Mouse (Mus musculus) midbrain, postnatal 0 days (tissue): ENCODE data around the gene Ankrd23. TPM values are rescaled to one million over a fixed set of nuclear protein-coding genes. Genes with fewer than 3 reads are reported as not detected.
A peak's percentile ranks its signal among the peaks of the same experiment; 100 is the strongest.

Source experiments
- ATAC-seq: fragments of 200-750 bp; cut with Nextera tagmentation; 2 replicates; pipeline ENCODE4 v1.8.0; 2017; ENCODE audit warnings: moderate number of reproducible peaks, mild to moderate bottlenecking, moderate TSS enrichment, moderate library complexity; ENCODE audit not compliant: low FRiP score
- DNase-seq: peaks from one replicate; pipeline ENCODE4 v3.0.0-alpha.2; 2015; ENCODE audit warnings: low spot score
- H3K27ac ChIP-seq: fragments of 300-500 bp; sonication (generic); 2 replicates; pipeline ENCODE4 v1.5.1; 2014; ENCODE audit warnings: low read depth, mild to moderate bottlenecking, low read length, mixed read lengths
- H3K27me3 ChIP-seq: fragments of 300-500 bp; sonication (generic); 2 replicates; pipeline ENCODE4 v1.6.1; 2014; ENCODE audit warnings: low read length, control low read depth, mixed read lengths; ENCODE audit not compliant: insufficient read depth
- H3K36me3 ChIP-seq: fragments of 300-500 bp; sonication (generic); 2 replicates; pipeline ENCODE4 v1.6.1; 2014; ENCODE audit warnings: low read length, control low read depth, mixed read lengths; ENCODE audit not compliant: insufficient read depth
- H3K4me1 ChIP-seq: fragments of 300-500 bp; sonication (generic); 2 replicates; pipeline ENCODE4 v1.6.1; 2014; ENCODE audit warnings: mild to moderate bottlenecking, control low read depth, antibody characterized with exemption, low read length, mixed read lengths; ENCODE audit not compliant: insufficient read depth
- H3K4me2 ChIP-seq: fragments of 300-500 bp; sonication (generic); 2 replicates; pipeline ENCODE4 v1.6.1; 2014; ENCODE audit warnings: low read depth, mild to moderate bottlenecking, low read length, mixed read lengths; ENCODE audit not compliant: poor library complexity, severe bottlenecking
- H3K4me3 ChIP-seq: fragments of 300-500 bp; sonication (generic); 2 replicates; pipeline ENCODE4 v1.5.1; 2014; ENCODE audit warnings: low read depth, mild to moderate bottlenecking, low read length, moderate library complexity
- H3K9ac ChIP-seq: fragments of 300-500 bp; sonication (generic); replicated peaks from 2 replicates; pipeline ENCODE4 v1.6.1; 2014; ENCODE audit warnings: mild to moderate bottlenecking, low read length, moderate library complexity, mixed read lengths; ENCODE audit not compliant: poor library complexity, severe bottlenecking
- H3K9me3 ChIP-seq: fragments of 300-500 bp; sonication (generic); 2 replicates; pipeline ENCODE4 v1.6.1; 2016; ENCODE audit warnings: low read length, control low read depth
- CTCF ChIP-seq: IDR thresholded peaks from 2 replicates; pipeline ENCODE4 v1.5.1; 2016; ENCODE audit warnings: antibody characterized with exemption, mild to moderate bottlenecking
- WGBS: fragments of 180-500 bp; shearing (Covaris S2); extraction: QIAGEN DNeasy Blood & Tissue Kit; methylation state at CpG from one replicate; pipeline ENCODE4 v1.1.7; 2014; 5-methylcytosine and 5-hydroxymethylcytosine counted together
- polyA plus RNA-seq: library from polyadenylated mRNA; unstranded; fragments of >200 nt; fragmentation: Nextera tagmentation; extraction: Ambion mirVana; gene quantifications from 2 replicates; pipeline ENCODE4 v1.2.1, GENCODE M21; 2015
- total RNA-seq: library from RNA; depleted of rRNA; stranded (reverse); fragments of >200 nt; gene quantifications from 2 replicates; pipeline ENCODE4 v1.2.3, GENCODE M21; 2014

Ankrd23 gene
- total and polyA plus RNA-seq, 2 experiments from 2014 or later: 11.6 to 14.8 TPM

DNA sequence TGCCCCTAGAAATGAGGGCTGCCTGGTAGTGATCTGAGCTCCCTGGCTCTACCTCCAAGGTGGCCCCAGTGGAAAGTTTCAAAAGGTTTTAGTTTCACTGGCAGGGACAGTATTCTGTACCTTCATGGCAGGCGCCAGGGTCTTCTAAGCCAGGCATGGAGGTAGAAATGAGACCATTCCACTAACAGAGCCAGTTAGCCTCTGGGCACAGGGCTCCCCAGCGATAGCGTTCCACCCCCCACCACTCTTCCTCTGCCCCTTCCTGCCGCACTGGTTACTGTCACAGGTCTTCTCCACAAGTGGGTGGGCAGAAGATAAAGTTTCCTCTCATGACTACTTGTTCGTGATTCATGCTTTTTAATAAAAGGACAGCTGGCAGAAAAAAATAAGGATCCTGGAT, 23.2 kb upstream of the Ankrd23 start:
- H3K4me1 ChIP-seq: peaks cover 16% of the 10 kb centered on the region; the same call in 1 of the 2 replicates
- no peak for TF ChIP-seq CTCF
- no peak overlapping the region for H3K9ac ChIP-seq
- H3K4me2 ChIP-seq: no peak overlapping the region
- H3K4me3 ChIP-seq: no peak overlapping the region
- ATAC-seq (no peak), DNase-seq (no peak)
- 76% methylated on average over 5 of the region's 5 CpGs for WGBS
- H3K27me3 ChIP-seq: no peaks in the 10 kb centered on the region
- H3K36me3 ChIP-seq: peaks cover 5% of the 10 kb centered on the region; the same call in 1 of the 2 replicates
- H3K27ac ChIP-seq: no peak overlapping the region
- no peaks in the 10 kb centered on the region for H3K9me3 ChIP-seq

GRCm38 (mm10) chr1:36559256-36559655, 22.6 kb upstream of the Ankrd23 start:
- no peak for TF ChIP-seq CTCF
- Histone ChIP-seq H3K9ac (no peak overlapping the region), H3K9me3 (no peaks in the 10 kb centered on the region), H3K4me3 (no peak overlapping the region), H3K4me1 (peaks cover 19% of the 10 kb centered on the region; the same call in 1 of the 2 replicates), H3K27me3 (no peaks in the 10 kb centered on the region), H3K27ac (no peak overlapping the region), H3K36me3 (peaks cover 10% of the 10 kb centered on the region), H3K4me2 (no peak overlapping the region)
- no peak for DNase-seq
- no peak for ATAC-seq
- WGBS: 5% methylated on average over 4 of the region's 4 CpGs

DNA sequence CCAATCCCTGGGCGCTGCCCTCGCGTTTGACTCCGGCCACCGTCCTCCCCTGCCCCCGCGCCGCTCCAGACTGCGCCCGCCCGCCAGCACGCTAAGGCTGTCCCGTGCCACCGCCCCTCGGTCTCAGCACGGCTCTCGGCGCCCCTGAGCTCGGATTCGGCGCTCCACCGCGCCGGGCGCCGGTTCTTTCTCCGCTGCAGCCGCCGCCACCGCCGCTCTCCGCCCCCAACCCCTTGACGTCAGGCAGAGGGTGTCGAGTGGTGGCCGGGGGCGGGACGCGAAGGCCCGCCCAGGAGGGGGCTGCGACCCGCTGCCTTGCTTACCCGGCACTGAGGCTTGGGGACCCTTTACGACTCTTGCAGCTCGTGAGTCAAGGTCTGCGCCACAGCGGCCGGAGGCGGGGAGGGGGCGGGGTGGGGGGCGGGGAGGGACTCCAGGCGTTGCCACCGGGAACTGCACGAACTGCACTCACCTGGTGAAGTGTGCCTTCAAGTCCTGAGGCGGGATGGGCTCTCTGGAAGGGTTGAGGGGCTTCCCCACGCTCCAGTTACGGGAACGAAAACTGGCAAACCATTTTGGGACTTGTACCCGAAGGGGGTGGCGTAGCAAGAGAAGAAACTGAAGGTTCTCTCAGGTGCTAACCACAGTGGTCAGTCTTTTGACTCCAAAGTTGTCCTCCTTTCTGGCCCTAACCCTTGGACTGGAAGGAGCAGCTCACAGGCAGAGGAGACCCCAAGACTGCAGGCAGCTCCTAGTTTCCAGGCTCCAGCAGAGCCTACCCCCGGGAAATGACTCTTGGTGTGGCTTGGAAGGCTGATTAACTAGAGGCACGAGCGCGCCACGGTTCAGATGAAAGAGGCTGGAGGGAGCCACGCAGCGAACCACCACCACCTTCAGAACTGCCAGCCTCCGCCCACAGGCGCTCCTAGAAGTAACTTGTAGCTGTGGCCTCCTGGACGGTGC, 21.6 kb upstream of the Ankrd23 start, which contains the start of gene Sema4c:
Gene Sema4c (minus strand): TSS at position 319 of the 963 bp plus-strand sequence.
- peak within 1 kb of the TSS; percentile 96 for H3K4me2 ChIP-seq
- peak within 1 kb of the TSS; percentile 93 for H3K27ac ChIP-seq
- DNase-seq (peak; percentile 78), ATAC-seq (peak; percentile 48)
- H3K9ac ChIP-seq: peak within 1 kb of the TSS; percentile 97
- H3K36me3 ChIP-seq: peaks cover 20% of the 10 kb centered on the region
- peak within 1 kb of the TSS; percentile 94 for H3K4me3 ChIP-seq
- WGBS: under 1% methylated on average over 58 of the region's 69 CpGs
- H3K9me3 ChIP-seq: no peaks in the 10 kb centered on the region
- no peaks in the 10 kb centered on the region for H3K27me3 ChIP-seq
- no peak for TF ChIP-seq CTCF
- peaks cover 19% of the 10 kb centered on the region; the same call in 1 of the 2 replicates for H3K4me1 ChIP-seq

DNA sequence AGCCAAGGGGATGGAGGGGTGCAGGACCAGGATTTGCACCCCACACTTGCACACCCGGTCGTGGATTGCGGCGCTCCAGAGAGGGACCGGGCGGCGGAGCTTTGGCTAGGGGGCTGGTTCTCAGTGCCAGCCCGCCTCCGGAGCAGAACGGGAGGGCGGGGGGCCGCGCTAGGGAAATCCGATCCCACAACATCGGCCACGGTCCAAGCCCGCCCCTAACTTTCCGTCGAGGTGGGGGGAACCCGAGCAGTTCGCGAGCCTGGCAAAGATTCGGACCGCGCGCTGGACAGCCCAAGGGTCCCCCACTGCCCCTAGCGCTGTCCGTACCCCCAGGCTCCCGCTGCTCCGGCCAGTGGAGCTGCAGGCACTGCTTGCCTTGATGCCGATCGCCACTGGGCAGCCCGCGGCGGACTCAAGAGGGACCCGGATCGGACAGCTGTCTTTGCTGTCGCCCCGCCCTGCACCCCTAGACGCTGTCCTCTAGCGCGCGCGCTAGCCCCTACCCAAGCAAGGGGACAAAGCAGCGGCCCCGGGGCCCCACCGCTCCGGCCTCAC, 20.9 kb upstream of the Ankrd23 start:
- peaks cover 19% of the 10 kb centered on the region; the same call in 1 of the 2 replicates for H3K4me1 ChIP-seq
- peak overlapping the region; percentile 97 for H3K9ac ChIP-seq
- H3K9me3 ChIP-seq: no peaks in the 10 kb centered on the region
- ATAC-seq: peak; percentile 69
- WGBS: 0% methylated on average over 35 of the region's 48 CpGs
- peak overlapping the region; percentile 94 for H3K4me3 ChIP-seq
- peaks cover 28% of the 10 kb centered on the region for H3K36me3 ChIP-seq
- peak; percentile 83 for DNase-seq
- no peaks in the 10 kb centered on the region for H3K27me3 ChIP-seq
- H3K27ac ChIP-seq: peak overlapping the region; percentile 93
- TF ChIP-seq CTCF: no peak
- H3K4me2 ChIP-seq: peak overlapping the region; percentile 96

DNA sequence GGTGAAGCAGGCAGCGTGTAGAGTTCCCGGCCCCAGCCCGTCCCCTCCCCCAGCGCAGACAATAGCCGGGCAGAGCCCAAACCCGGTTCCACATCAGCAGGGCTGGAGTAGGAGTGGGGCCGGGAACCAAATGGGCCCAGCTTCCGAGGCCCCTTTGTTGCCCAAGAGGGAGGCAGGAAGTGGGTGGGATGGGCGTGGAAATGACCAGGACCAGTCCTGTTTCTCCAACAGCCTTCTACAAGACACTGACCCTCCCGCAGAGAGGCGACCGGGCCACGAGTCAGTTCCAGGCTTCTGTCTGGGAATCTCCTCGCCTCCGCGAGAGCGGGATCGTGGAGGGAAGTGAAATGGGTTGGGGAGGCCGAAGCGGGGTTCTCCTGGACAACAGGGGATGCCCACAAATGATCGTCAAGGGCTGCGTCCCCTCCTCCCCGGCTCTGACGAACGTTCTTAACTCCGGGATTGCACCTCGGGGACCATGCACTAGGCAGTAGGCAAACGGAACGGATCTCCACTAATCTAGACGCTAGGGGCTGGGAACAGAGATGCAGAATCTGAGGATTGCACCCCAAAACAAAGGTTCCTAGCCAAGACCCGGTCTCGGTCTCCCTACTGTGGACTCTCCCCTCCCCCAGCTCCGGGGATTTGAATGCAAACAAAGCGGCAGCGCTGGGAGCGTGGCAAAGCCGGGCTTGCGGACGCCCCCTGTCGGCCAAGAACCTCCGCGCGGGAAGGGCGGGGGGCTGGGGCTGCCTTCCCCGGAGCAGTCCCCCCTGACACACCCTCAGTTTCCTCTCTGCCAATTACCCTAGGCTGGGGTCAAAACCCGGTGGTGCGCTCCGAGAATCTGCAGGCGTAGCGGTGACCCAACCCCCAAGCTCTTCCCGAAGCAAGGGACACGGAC, 20.1 kb upstream of the Ankrd23 start:
- Histone ChIP-seq H3K9me3 (no peaks in the 10 kb centered on the region), H3K36me3 (peaks cover 35% of the 10 kb centered on the region), H3K27me3 (no peaks in the 10 kb centered on the region), H3K27ac (peak overlapping the region; percentile 93), H3K4me1 (peaks cover 19% of the 10 kb centered on the region; the same call in 1 of the 2 replicates), H3K9ac (peak overlapping the region; percentile 97), H3K4me3 (peak overlapping the region; percentile 94), H3K4me2 (peak overlapping the region; percentile 96)
- ATAC-seq: peak; percentile 84
- peak; percentile 90 for TF ChIP-seq CTCF
- DNase-seq: peak; percentile 94
- WGBS: under 1% methylated on average over 50 of the region's 52 CpGs
